Mouse (Mus musculus): ENCODE measurements around the gene Efl1. TPM values are rescaled to one million over a fixed set of nuclear protein-coding genes. Genes with fewer than 3 reads are reported as not detected.
A peak's percentile ranks its signal among the peaks of the same experiment; 100 is the strongest.

The Efl1 gene
- polyA plus RNA-seq, 1 experiment: 5.5 TPM

GRCm38 (mm10) chr7:82676834-82677233, 28.4 kb downstream of the Efl1 start:
- no peak overlapping the region for H3K4me3 ChIP-seq (replicated peaks; ENCODE audit: extremely low read depth, low read depth, low read length)
- H3K4me1 ChIP-seq (ENCODE audit: control insufficient read depth, insufficient read depth, low read length): no peaks in the 10 kb centered on the region
- TF ChIP-seq CTCF (IDR thresholded peaks at IDR 0.05; ENCODE audit: insufficient read depth, low read length): peak; percentile 44
- no peak for TF ChIP-seq POLR2A (IDR thresholded peaks at IDR 0.05; ENCODE audit: borderline replicate concordance, extremely low read depth, low read depth, low read length)
- DNase-seq: no peak
- 78% methylated on average over 6 of the region's 6 CpGs for WGBS

GRCm38 (mm10) chr7:82679901-82680300, 31.5 kb downstream of the Efl1 start:
- no peak for TF ChIP-seq POLR2A (IDR thresholded peaks at IDR 0.05; ENCODE audit: borderline replicate concordance, extremely low read depth, low read depth, low read length)
- TF ChIP-seq CTCF (IDR thresholded peaks at IDR 0.05; ENCODE audit: insufficient read depth, low read length): no peak
- H3K4me3 ChIP-seq (replicated peaks; ENCODE audit: extremely low read depth, low read depth, low read length): no peak overlapping the region
- no peaks in the 10 kb centered on the region for H3K4me1 ChIP-seq (ENCODE audit: control insufficient read depth, insufficient read depth, low read length)
- no peak for DNase-seq
- 83% methylated on average over 5 of the region's 5 CpGs for WGBS

- peak; percentile 34 for DNase-seq
- Histone ChIP-seq H3K4me1 (ENCODE audit: control insufficient read depth, insufficient read depth, low read length) (peaks cover 4% of the 10 kb centered on the region), H3K4me3 (replicated peaks; ENCODE audit: extremely low read depth, low read depth, low read length) (no peak overlapping the region)
- TF ChIP-seq POLR2A (IDR thresholded peaks at IDR 0.05; ENCODE audit: borderline replicate concordance, extremely low read depth, low read depth, low read length): no peak
- TF ChIP-seq CTCF (IDR thresholded peaks at IDR 0.05; ENCODE audit: insufficient read depth, low read length): no peak
- 47% methylated on average over 3 of the region's 3 CpGs for WGBS
These were observed 40.3 kb downstream of the Efl1 start for GRCm38 (mm10) chr7:82688736-82689135.

GRCm38 (mm10) chr7:82691021-82691738, 42.8 kb downstream of the Efl1 start:
- no peak for TF ChIP-seq CTCF (IDR thresholded peaks at IDR 0.05; ENCODE audit: insufficient read depth, low read length)
- H3K4me3 ChIP-seq (replicated peaks; ENCODE audit: extremely low read depth, low read depth, low read length): no peak overlapping the region
- H3K4me1 ChIP-seq (ENCODE audit: control insufficient read depth, insufficient read depth, low read length): peaks cover 4% of the 10 kb centered on the region
- DNase-seq: no peak
- 57% methylated on average over 6 of the region's 6 CpGs for WGBS

GRCm38 (mm10) chr7:82697668-82698067, 49.3 kb downstream of the Efl1 start:
- Histone ChIP-seq H3K4me1 (ENCODE audit: control insufficient read depth, insufficient read depth, low read length) (no peaks in the 10 kb centered on the region), H3K4me3 (replicated peaks; ENCODE audit: extremely low read depth, low read depth, low read length) (no peak overlapping the region)
- TF ChIP-seq POLR2A (IDR thresholded peaks at IDR 0.05; ENCODE audit: borderline replicate concordance, extremely low read depth, low read depth, low read length): no peak
- peak; percentile 64 for TF ChIP-seq CTCF (IDR thresholded peaks at IDR 0.05; ENCODE audit: insufficient read depth, low read length)
- no peak for DNase-seq
- 81% methylated on average over 8 of the region's 8 CpGs for WGBS

GRCm38 (mm10) chr7:82698968-82699367, 50.6 kb downstream of the Efl1 start:
- Histone ChIP-seq H3K4me1 (ENCODE audit: control insufficient read depth, insufficient read depth, low read length) (no peaks in the 10 kb centered on the region), H3K4me3 (replicated peaks; ENCODE audit: extremely low read depth, low read depth, low read length) (no peak overlapping the region)
- TF ChIP-seq POLR2A (IDR thresholded peaks at IDR 0.05; ENCODE audit: borderline replicate concordance, extremely low read depth, low read depth, low read length): no peak
- DNase-seq: no peak
- 87% methylated on average over 3 of the region's 3 CpGs for WGBS

GRCm38 (mm10) chr7:82702384-82703343, 54.2 kb downstream of the Efl1 start:
- 84% methylated on average over 5 of the region's 5 CpGs for WGBS
- TF ChIP-seq CTCF (IDR thresholded peaks at IDR 0.05; ENCODE audit: insufficient read depth, low read length) (no peak), POLR2A (IDR thresholded peaks at IDR 0.05; ENCODE audit: borderline replicate concordance, extremely low read depth, low read depth, low read length) (no peak)
- no peak overlapping the region for H3K4me3 ChIP-seq (replicated peaks; ENCODE audit: extremely low read depth, low read depth, low read length)
- H3K4me1 ChIP-seq (ENCODE audit: control insufficient read depth, insufficient read depth, low read length): no peaks in the 10 kb centered on the region
- no peak for DNase-seq

GRCm38 (mm10) chr7:82709172-82709571, 60.8 kb downstream of the Efl1 start:
- H3K4me3 ChIP-seq (replicated peaks; ENCODE audit: extremely low read depth, low read depth, low read length): no peak overlapping the region
- 96% methylated on average over 4 of the region's 4 CpGs for WGBS
- TF ChIP-seq POLR2A (IDR thresholded peaks at IDR 0.05; ENCODE audit: borderline replicate concordance, extremely low read depth, low read depth, low read length) (no peak), CTCF (IDR thresholded peaks at IDR 0.05; ENCODE audit: insufficient read depth, low read length) (no peak)
- no peak for DNase-seq
- no peaks in the 10 kb centered on the region for H3K4me1 ChIP-seq (ENCODE audit: control insufficient read depth, insufficient read depth, low read length)

- WGBS: 54% methylated on average over 7 of the region's 7 CpGs
- DNase-seq: no peak
These were observed 66.9 kb downstream of the Efl1 start for GRCm38 (mm10) chr7:82715210-82715911.

More at GRCm38 (mm10) chr7:82715210-82715911, 66.9 kb downstream of the Efl1 start:
- peak; percentile 29; the same call in 1 of the 2 replicates for TF ChIP-seq CTCF (IDR thresholded peaks at IDR 0.05; ENCODE audit: insufficient read depth, low read length)
- no peak for TF ChIP-seq POLR2A (IDR thresholded peaks at IDR 0.05; ENCODE audit: borderline replicate concordance, extremely low read depth, low read depth, low read length)
- H3K4me1 ChIP-seq (ENCODE audit: control insufficient read depth, insufficient read depth, low read length): no peaks in the 10 kb centered on the region
- no peak overlapping the region for H3K4me3 ChIP-seq (replicated peaks; ENCODE audit: extremely low read depth, low read depth, low read length)
